Mouse (Mus musculus): ENCODE data around the gene Gamt. TPM values are rescaled to one million over a fixed set of nuclear protein-coding genes. Genes with fewer than 3 reads are reported as not detected.
A peak's percentile ranks its signal among the peaks of the same experiment; 100 is the strongest.

Gamt gene
- 34.1 and 61.2 TPM in 2 replicates for polyA plus RNA-seq (2014; fragmentation: Nextera tagmentation; extraction: Ambion mirVana)

GRCm38 (mm10) chr10:80260642-80261584 is at the start of gene Gamt, which contains the start of gene Dazap1:
Gamt (minus strand) TSS chr10:80261012.
Dazap1 (plus strand) TSS chr10:80261486.
- Histone ChIP-seq H3K9ac (ENCODE audit: low read length) (peak within 1 kb of the TSS; percentile 68), H3K4me1 (replicated peaks; ENCODE audit: control insufficient read depth, insufficient read depth, low read length) (peaks cover 26% of the 10 kb centered on the region), H3K27ac (ENCODE audit: low read depth) (peak within 1 kb of the TSS; percentile 99), H3K36me3 (ENCODE audit: control insufficient read depth, insufficient read depth, low read length) (peaks cover 30% of the 10 kb centered on the region), H3K4me3 (ENCODE audit: low read depth, low read length) (peak within 1 kb of the TSS; percentile 63), H3K27me3 (replicated peaks; ENCODE audit: control insufficient read depth, insufficient read depth, low read length) (no peaks in the 10 kb centered on the region), H3K4me2 (ENCODE audit: low read length) (peak within 1 kb of the TSS; percentile 91), H3K9me3 (ENCODE audit: control insufficient read depth, low read length) (no peaks in the 10 kb centered on the region)
- peak; percentile 91 for ATAC-seq (replicated peaks; ENCODE audit: low FRiP score, low TSS enrichment, low read depth)
- DNase-seq (ENCODE audit: low spot score) = peak; percentile 99
- under 1% methylated on average over 45 of the region's 49 CpGs for WGBS

DNA sequence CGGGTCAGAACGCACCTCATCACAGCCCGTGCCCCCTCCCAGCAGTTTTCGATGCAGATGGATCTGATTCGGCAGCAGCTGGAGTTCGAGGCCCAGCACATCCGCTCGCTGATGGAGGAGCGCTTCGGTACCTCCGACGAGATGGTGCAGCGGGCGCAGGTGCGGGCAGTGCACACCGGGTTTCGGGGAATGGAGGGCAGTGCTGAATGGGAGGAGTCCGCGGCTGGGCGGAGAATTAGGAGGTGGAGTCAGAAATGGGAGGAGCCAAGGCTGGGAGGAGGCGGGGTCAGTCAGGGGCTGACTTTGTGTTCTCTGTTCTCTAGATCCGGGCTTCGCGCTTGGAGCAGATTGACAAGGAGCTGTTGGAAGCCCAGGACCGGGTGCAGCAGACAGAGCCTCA is 44.0 kb upstream of the Gamt start:
- Histone ChIP-seq H3K4me3 (ENCODE audit: low read depth, low read length) (no peak overlapping the region), H3K27ac (ENCODE audit: low read depth) (no peak overlapping the region), H3K4me2 (ENCODE audit: low read length) (peak overlapping the region; percentile 26; the same call in 1 of the 2 replicates), H3K27me3 (replicated peaks; ENCODE audit: control insufficient read depth, insufficient read depth, low read length) (peaks cover 55% of the 10 kb centered on the region), H3K36me3 (ENCODE audit: control insufficient read depth, insufficient read depth, low read length) (no peaks in the 10 kb centered on the region; the same call in 1 of the 2 replicates), H3K9ac (ENCODE audit: low read length) (no peak overlapping the region), H3K9me3 (ENCODE audit: control insufficient read depth, low read length) (no peaks in the 10 kb centered on the region), H3K4me1 (replicated peaks; ENCODE audit: control insufficient read depth, insufficient read depth, low read length) (no peaks in the 10 kb centered on the region)
- WGBS = 18% methylated on average over 25 of the region's 25 CpGs
- DNase-seq (ENCODE audit: low spot score) (no peak), ATAC-seq (replicated peaks; ENCODE audit: low FRiP score, low TSS enrichment, low read depth) (no peak)

DNA sequence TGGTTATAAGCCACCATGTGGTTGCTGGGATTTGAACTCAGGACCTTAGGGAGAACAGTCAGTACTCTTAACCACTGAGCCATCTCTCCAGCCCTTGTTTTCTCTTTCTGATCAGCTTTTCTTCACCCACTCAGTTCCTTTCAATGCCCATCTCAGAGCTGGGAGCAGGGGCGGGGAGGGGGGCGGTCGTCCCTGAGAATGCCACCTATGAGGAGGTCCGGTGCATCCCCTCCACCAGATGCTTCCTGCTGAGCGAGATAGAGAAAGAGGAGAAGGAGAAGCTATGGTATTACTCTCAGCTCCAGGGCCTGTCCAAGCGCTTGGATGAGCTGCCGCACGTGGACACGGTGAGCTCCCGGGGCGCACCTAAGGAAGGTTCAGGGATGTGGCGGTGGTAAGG is 43.6 kb upstream of the Gamt start:
- 22% methylated on average over 12 of the region's 12 CpGs for WGBS
- peak overlapping the region; percentile 26; the same call in 1 of the 2 replicates for H3K4me2 ChIP-seq (ENCODE audit: low read length)
- no peak for ATAC-seq (replicated peaks; ENCODE audit: low FRiP score, low TSS enrichment, low read depth)

GRCm38 (mm10) chr10:80302471-80302881 is 41.7 kb upstream of the Gamt start:
- Histone ChIP-seq H3K36me3 (ENCODE audit: control insufficient read depth, insufficient read depth, low read length) (no peaks in the 10 kb centered on the region), H3K9ac (ENCODE audit: low read length) (no peak overlapping the region), H3K4me1 (replicated peaks; ENCODE audit: control insufficient read depth, insufficient read depth, low read length) (no peaks in the 10 kb centered on the region), H3K4me2 (ENCODE audit: low read length) (no peak overlapping the region), H3K4me3 (ENCODE audit: low read depth, low read length) (no peak overlapping the region), H3K27me3 (replicated peaks; ENCODE audit: control insufficient read depth, insufficient read depth, low read length) (peaks cover 74% of the 10 kb centered on the region), H3K9me3 (ENCODE audit: control insufficient read depth, low read length) (no peaks in the 10 kb centered on the region), H3K27ac (ENCODE audit: low read depth) (no peak overlapping the region)
- DNase-seq (ENCODE audit: low spot score) = no peak
- WGBS = 11% methylated on average over 9 of the region's 9 CpGs
- ATAC-seq (replicated peaks; ENCODE audit: low FRiP score, low TSS enrichment, low read depth) = 0 out of 2 replicates have a peak, but pooled peaks have one; percentile 30

More for the DNA sequence above, 43.6 kb upstream of the Gamt start:
- H3K36me3 ChIP-seq (ENCODE audit: control insufficient read depth, insufficient read depth, low read length) = no peaks in the 10 kb centered on the region; the same call in 1 of the 2 replicates
- no peak overlapping the region for H3K27ac ChIP-seq (ENCODE audit: low read depth)
- no peaks in the 10 kb centered on the region for H3K9me3 ChIP-seq (ENCODE audit: control insufficient read depth, low read length)
- no peak overlapping the region for H3K4me3 ChIP-seq (ENCODE audit: low read depth, low read length)
- no peak for DNase-seq (ENCODE audit: low spot score)
- H3K4me1 ChIP-seq (replicated peaks; ENCODE audit: control insufficient read depth, insufficient read depth, low read length) = no peaks in the 10 kb centered on the region
- H3K9ac ChIP-seq (ENCODE audit: low read length) = no peak overlapping the region
- peaks cover 58% of the 10 kb centered on the region for H3K27me3 ChIP-seq (replicated peaks; ENCODE audit: control insufficient read depth, insufficient read depth, low read length)

DNA sequence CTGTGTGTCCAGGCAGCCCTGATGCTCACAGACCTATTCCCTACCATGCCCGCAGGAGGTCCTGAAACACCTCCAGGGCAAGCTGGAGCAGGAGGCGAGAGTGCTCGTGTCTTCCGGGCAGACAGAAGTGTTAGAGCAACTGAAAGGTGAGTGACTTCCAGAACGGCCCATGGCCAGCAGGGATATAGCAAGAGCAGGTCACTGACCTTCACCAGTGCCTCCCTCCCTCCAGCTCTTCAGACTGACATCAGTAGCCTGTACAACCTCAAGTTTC is 41.2 kb upstream of the Gamt start:
- H3K27me3 ChIP-seq (replicated peaks; ENCODE audit: control insufficient read depth, insufficient read depth, low read length) = peaks cover 78% of the 10 kb centered on the region
- 66% methylated on average over 5 of the region's 5 CpGs for WGBS
- H3K4me1 ChIP-seq (replicated peaks; ENCODE audit: control insufficient read depth, insufficient read depth, low read length) = no peaks in the 10 kb centered on the region
- H3K4me2 ChIP-seq (ENCODE audit: low read length) = no peak overlapping the region
- DNase-seq (ENCODE audit: low spot score) (no peak), ATAC-seq (replicated peaks; ENCODE audit: low FRiP score, low TSS enrichment, low read depth) (no peak)
- H3K9me3 ChIP-seq (ENCODE audit: control insufficient read depth, low read length) = no peaks in the 10 kb centered on the region
- no peak overlapping the region for H3K9ac ChIP-seq (ENCODE audit: low read length)
- H3K27ac ChIP-seq (ENCODE audit: low read depth) = no peak overlapping the region
- H3K4me3 ChIP-seq (ENCODE audit: low read depth, low read length) = no peak overlapping the region
- no peaks in the 10 kb centered on the region for H3K36me3 ChIP-seq (ENCODE audit: control insufficient read depth, insufficient read depth, low read length)

DNA sequence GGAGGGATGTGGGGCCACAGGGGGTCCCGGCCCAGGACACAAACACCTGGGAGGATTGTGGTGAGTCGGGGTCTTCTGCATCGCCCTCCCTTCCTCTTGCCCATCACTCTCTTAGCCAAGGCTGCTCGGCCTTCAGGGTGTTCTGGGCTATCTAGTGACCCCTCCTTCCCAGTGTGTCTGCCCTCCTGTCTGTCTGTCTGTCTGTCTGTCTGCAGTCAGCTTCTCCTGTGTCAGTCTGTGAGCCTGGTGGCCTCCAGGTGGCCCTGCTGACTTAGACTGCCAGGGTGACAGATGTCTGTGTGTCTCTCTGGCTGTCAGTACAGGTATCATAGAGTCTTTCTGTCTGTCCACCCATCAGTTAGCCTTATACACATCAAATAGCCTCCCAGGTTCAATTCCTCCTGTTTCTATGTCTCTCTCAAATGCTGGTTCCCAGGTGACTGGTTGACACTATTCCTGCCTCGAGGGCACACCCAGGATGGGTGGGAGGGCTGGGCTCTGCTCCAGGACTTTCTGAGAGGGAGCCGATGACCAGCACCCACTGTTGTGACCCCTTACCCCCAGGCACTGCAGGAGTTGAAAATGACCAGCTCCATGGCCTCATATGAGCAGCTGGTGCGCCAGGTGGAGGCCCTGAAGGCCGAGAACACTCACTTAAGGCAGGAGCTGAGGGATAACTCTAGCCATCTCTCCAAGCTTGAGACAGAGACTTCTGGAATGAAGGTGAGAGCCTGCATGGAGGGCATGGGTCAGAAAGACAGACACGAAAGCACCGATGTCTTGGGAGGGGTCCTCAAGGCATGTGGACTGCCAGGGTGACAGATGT is 40.7 kb upstream of the Gamt start:
- DNase-seq (ENCODE audit: low spot score) = no peak
- no peak for ATAC-seq (replicated peaks; ENCODE audit: low FRiP score, low TSS enrichment, low read depth)
- Histone ChIP-seq H3K4me2 (ENCODE audit: low read length) (peak overlapping the region; percentile 16; the same call in 1 of the 2 replicates), H3K27ac (ENCODE audit: low read depth) (no peak overlapping the region), H3K4me1 (replicated peaks; ENCODE audit: control insufficient read depth, insufficient read depth, low read length) (0 out of 2 replicates have a peak, but pooled peaks cover 1% of the 10 kb centered on the region), H3K27me3 (replicated peaks; ENCODE audit: control insufficient read depth, insufficient read depth, low read length) (peaks cover 79% of the 10 kb centered on the region), H3K4me3 (ENCODE audit: low read depth, low read length) (no peak overlapping the region), H3K9ac (ENCODE audit: low read length) (no peak overlapping the region), H3K9me3 (ENCODE audit: control insufficient read depth, low read length) (no peaks in the 10 kb centered on the region), H3K36me3 (ENCODE audit: control insufficient read depth, insufficient read depth, low read length) (no peaks in the 10 kb centered on the region)
- WGBS = 79% methylated on average over 9 of the region's 10 CpGs

- no peak overlapping the region for H3K4me2 ChIP-seq (ENCODE audit: low read length)
- H3K27ac ChIP-seq (ENCODE audit: low read depth) = no peak overlapping the region
- ATAC-seq (replicated peaks; ENCODE audit: low FRiP score, low TSS enrichment, low read depth) (no peak), DNase-seq (ENCODE audit: low spot score) (no peak)
- H3K4me1 ChIP-seq (replicated peaks; ENCODE audit: control insufficient read depth, insufficient read depth, low read length) = 0 out of 2 replicates have a peak, but pooled peaks cover 4% of the 10 kb centered on the region
- 32% methylated on average over 11 of the region's 11 CpGs for WGBS
- no peaks in the 10 kb centered on the region for H3K36me3 ChIP-seq (ENCODE audit: control insufficient read depth, insufficient read depth, low read length)
- no peak overlapping the region for H3K4me3 ChIP-seq (ENCODE audit: low read depth, low read length)
- H3K27me3 ChIP-seq (replicated peaks; ENCODE audit: control insufficient read depth, insufficient read depth, low read length) = peaks cover 73% of the 10 kb centered on the region
- H3K9ac ChIP-seq (ENCODE audit: low read length) = no peak overlapping the region
- H3K9me3 ChIP-seq (ENCODE audit: control insufficient read depth, low read length) = no peaks in the 10 kb centered on the region
Observed at GRCm38 (mm10) chr10:80300672-80301181, 39.9 kb upstream of the Gamt start.

DNA sequence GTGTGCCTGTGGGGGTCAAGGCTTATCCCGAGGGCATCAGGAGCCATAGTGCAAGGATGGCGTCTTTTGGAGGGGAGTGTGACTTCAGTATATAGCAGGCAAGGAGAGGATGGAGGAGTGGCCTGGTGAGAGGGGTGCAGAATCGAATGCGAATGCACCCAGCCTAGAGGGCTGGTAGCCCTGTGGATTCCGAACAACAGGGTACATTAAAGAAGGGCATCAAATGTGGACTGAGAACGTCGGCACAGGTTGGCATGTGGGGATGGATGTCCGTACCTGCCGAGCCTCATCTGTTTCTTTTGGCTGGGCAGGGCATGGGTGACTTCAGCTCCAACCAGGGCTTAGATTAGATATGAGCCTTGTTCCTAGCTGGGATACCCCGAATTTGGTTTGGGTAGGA is 39.0 kb upstream of the Gamt start:
- Histone ChIP-seq H3K36me3 (ENCODE audit: control insufficient read depth, insufficient read depth, low read length) (peaks cover 4% of the 10 kb centered on the region), H3K9me3 (ENCODE audit: control insufficient read depth, low read length) (no peaks in the 10 kb centered on the region), H3K4me3 (ENCODE audit: low read depth, low read length) (no peak overlapping the region), H3K27ac (ENCODE audit: low read depth) (no peak overlapping the region), H3K9ac (ENCODE audit: low read length) (no peak overlapping the region), H3K4me1 (replicated peaks; ENCODE audit: control insufficient read depth, insufficient read depth, low read length) (0 out of 2 replicates have a peak, but pooled peaks cover 4% of the 10 kb centered on the region), H3K27me3 (replicated peaks; ENCODE audit: control insufficient read depth, insufficient read depth, low read length) (peaks cover 65% of the 10 kb centered on the region), H3K4me2 (ENCODE audit: low read length) (no peak overlapping the region)
- DNase-seq (ENCODE audit: low spot score) = no peak
- 51% methylated on average over 10 of the region's 10 CpGs for WGBS
- ATAC-seq (replicated peaks; ENCODE audit: low FRiP score, low TSS enrichment, low read depth) = no peak
